In the genomic region with DNA sequence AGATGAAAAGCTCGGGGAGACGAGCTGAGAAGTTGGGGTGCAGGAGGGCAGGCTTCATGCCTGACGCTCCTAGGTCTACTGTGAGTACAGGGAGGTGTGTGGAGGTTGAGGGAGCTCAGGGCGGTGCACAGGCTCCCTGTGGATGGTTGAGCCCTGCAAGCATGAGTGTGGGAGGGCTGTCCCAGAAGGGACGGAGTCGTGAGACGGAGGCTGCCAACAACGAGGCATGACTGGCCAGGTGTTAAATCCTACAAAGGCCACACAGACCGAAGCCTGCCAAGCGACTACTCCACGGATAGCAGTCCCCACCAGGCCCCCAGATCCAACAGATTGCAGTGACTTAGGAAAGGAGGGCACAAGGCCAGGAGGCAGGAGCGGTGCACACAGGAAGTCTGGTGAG, we compare ENCODE assay signal across 18 mouse cellular contexts. TPM values are rescaled to one million over a fixed set of nuclear protein-coding genes. Genes with fewer than 3 reads are reported as not detected.
DNase-seq lines count a peak whose midpoint lies in the region; ATAC-seq and TF ChIP-seq lines count a peak whose summit lies in the region.
"Had no signal": no experiment of that assay in that cellular context is flagged by ENCODE, and none has a peak within 500 bp of the region (broad histone marks: within the 10 kb centered on the region; RNA-seq: fewer than 3 reads in every experiment).

No protein-coding gene starts in this region.

- peaks cover 6% of the 10 kb centered on the region for H3K4me1 ChIP-seq in forebrain, embryonic 14.5 days (ENCODE audit: control insufficient read depth, insufficient read depth, low read length)
- peaks cover 15% of the 10 kb centered on the region for H3K4me1 ChIP-seq in forebrain, embryonic 10.5 days
- H3K4me1 ChIP-seq in midbrain, postnatal 0 days (ENCODE audit: insufficient read depth, low read length), result 0 out of 2 replicates have a peak, but pooled peaks cover 7% of the 10 kb centered on the region
- peaks cover 21% of the 10 kb centered on the region for H3K4me1 ChIP-seq in midbrain, embryonic 10.5 days

- peak; percentile 42; the same call in 1 of the 2 replicates for ATAC-seq in forebrain, embryonic 14.5 days
- no peak for ATAC-seq in midbrain, postnatal 0 days (ENCODE audit: low FRiP score)

- H3K36me3 ChIP-seq in forebrain, embryonic 14.5 days (ENCODE audit: control insufficient read depth, insufficient read depth, low read length), result peaks cover 47% of the 10 kb centered on the region
- peaks cover 57% of the 10 kb centered on the region for H3K36me3 ChIP-seq in forebrain, embryonic 10.5 days (replicated peaks)
- H3K36me3 ChIP-seq in midbrain, postnatal 0 days (ENCODE audit: insufficient read depth, low read length), result peaks cover 19% of the 10 kb centered on the region
- H3K36me3 ChIP-seq in midbrain, embryonic 10.5 days, result peaks cover 55% of the 10 kb centered on the region
- H3K36me3 ChIP-seq: heart, embryonic 12.5 days had no signal

- H3K27ac ChIP-seq in forebrain, embryonic 14.5 days (ENCODE audit: low read depth, low read length), result no peak overlapping the region
- no peak overlapping the region for H3K27ac ChIP-seq in forebrain, embryonic 10.5 days
- no peak overlapping the region for H3K27ac ChIP-seq in midbrain, postnatal 0 days (ENCODE audit: low read depth, low read length)
- no peak overlapping the region for H3K27ac ChIP-seq in midbrain, embryonic 10.5 days (replicated peaks)
- H3K27ac ChIP-seq: hindbrain, embryonic 12.5 days had no signal

- WGBS in forebrain, embryonic 14.5 days, result 79% methylated on average over 12 of the region's 12 CpGs
- 95% methylated on average over 12 of the region's 12 CpGs for WGBS in forebrain, embryonic 10.5 days
- 69% methylated on average over 12 of the region's 12 CpGs for WGBS in midbrain, postnatal 0 days
- 89% methylated on average over 12 of the region's 12 CpGs for WGBS in midbrain, embryonic 10.5 days

- no peak overlapping the region for H3K4me2 ChIP-seq in forebrain, embryonic 14.5 days (ENCODE audit: low read length)
- H3K4me2 ChIP-seq in midbrain, postnatal 0 days (ENCODE audit: low read depth, low read length, poor library complexity, severe bottlenecking), result no peak overlapping the region
- H3K4me2 ChIP-seq: heart, embryonic 12.5 days; hindbrain, embryonic 12.5 days had no signal

- no peak overlapping the region for H3K9ac ChIP-seq in forebrain, embryonic 14.5 days (ENCODE audit: low read length)
- no peak overlapping the region for H3K9ac ChIP-seq in midbrain, postnatal 0 days (replicated peaks; ENCODE audit: low read length, poor library complexity, severe bottlenecking)
- H3K9ac ChIP-seq: heart, embryonic 12.5 days; hindbrain, embryonic 12.5 days had no signal

- TF ChIP-seq CTCF in midbrain, postnatal 0 days (IDR thresholded peaks at IDR 0.05), result no peak

- no peaks in the 10 kb centered on the region for H3K27me3 ChIP-seq in forebrain, embryonic 14.5 days (replicated peaks; ENCODE audit: control insufficient read depth, insufficient read depth, low read length)
- H3K27me3 ChIP-seq in forebrain, embryonic 10.5 days (ENCODE audit: poor library complexity, severe bottlenecking), result peaks cover 35% of the 10 kb centered on the region
- no peaks in the 10 kb centered on the region for H3K27me3 ChIP-seq in midbrain, postnatal 0 days (ENCODE audit: insufficient read depth, low read length)
- H3K27me3 ChIP-seq in midbrain, embryonic 10.5 days (ENCODE audit: low read depth, poor library complexity, severe bottlenecking), result peaks cover 29% of the 10 kb centered on the region

- no peaks in the 10 kb centered on the region for H3K9me3 ChIP-seq in forebrain, embryonic 14.5 days (replicated peaks; ENCODE audit: control insufficient read depth, low read length)
- no peaks in the 10 kb centered on the region for H3K9me3 ChIP-seq in forebrain, embryonic 10.5 days
- H3K9me3 ChIP-seq in midbrain, postnatal 0 days (ENCODE audit: low read length), result no peaks in the 10 kb centered on the region
- no peaks in the 10 kb centered on the region for H3K9me3 ChIP-seq in midbrain, embryonic 10.5 days (replicated peaks)
- H3K9me3 ChIP-seq: heart, embryonic 12.5 days; hindbrain, embryonic 12.5 days had no signal

- H3K4me3 ChIP-seq in forebrain, embryonic 14.5 days (ENCODE audit: low read depth, low read length), result no peak overlapping the region
- no peak overlapping the region for H3K4me3 ChIP-seq in forebrain, embryonic 10.5 days
- no peak overlapping the region for H3K4me3 ChIP-seq in midbrain, postnatal 0 days (ENCODE audit: low read depth, low read length)
- H3K4me3 ChIP-seq in midbrain, embryonic 10.5 days, result no peak overlapping the region
- H3K4me3 ChIP-seq: erythroblast, embryonic 14.5 days; heart, embryonic 12.5 days; hindbrain, embryonic 12.5 days; myocyte had no signal

- DNase-seq in forebrain, embryonic 14.5 days (ENCODE audit: low spot score), result peak; percentile 28
- DNase-seq in forebrain, embryonic 10.5 days (ENCODE audit: extremely low spot score, low spot score), result no peak
- peak; percentile 49 for DNase-seq in midbrain, postnatal 0 days (ENCODE audit: low spot score)
- DNase-seq in midbrain, embryonic 10.5 days (ENCODE audit: low spot score), result no peak
- peak; percentile 53 to 75 for DNase-seq in frontal cortex, adult 2 months (ENCODE audit: extremely low spot score in 1 of 2, low spot score in 1 of 2)
- DNase-seq in right cerebral cortex, postnatal 36 days (ENCODE audit: low spot score in 2 of 2), result peak; percentile 56 to 58
- no peak for DNase-seq in ovary, postnatal 14 days (ENCODE audit: low spot score)
- DNase-seq in adrenal gland, adult 2 months, result no peak
- DNase-seq: adrenal gland, postnatal 36 days; gastrocnemius, postnatal 10 days; kidney, adult 11 months; kidney, postnatal 36 days; thymus, postnatal 14 days had no signal

RNA-seq across cellular contexts. Expression of a gene that starts 2.7 kb away (rescaled TPM):
- 0.55 and 0.84 TPM in 2 replicates for polyA plus RNA-seq in forebrain, embryonic 14.5 days (2014; fragmentation: Nextera tagmentation; extraction: Ambion mirVana)
- 0.30 and 0.36 TPM in 2 replicates for polyA plus RNA-seq in forebrain, embryonic 10.5 days (2016; fragmentation: Nextera tagmentation; extraction: Ambion mirVana)
- 22.3 and 28.4 TPM in 2 replicates for total RNA-seq in midbrain, postnatal 0 days (2014; rRNA removed)
- polyA plus RNA-seq in midbrain, postnatal 0 days (2015; fragmentation: Nextera tagmentation; extraction: Ambion mirVana), result 6.2 and 8.7 TPM in 2 replicates
- 0.29 and 1.1 TPM in 2 replicates for polyA plus RNA-seq in midbrain, embryonic 10.5 days (2016; fragmentation: Nextera tagmentation; extraction: Ambion mirVana)
- polyA plus RNA-seq in frontal cortex, adult 2 months (2012; rRNA removed), result 5.4 TPM in 2 replicates
- total RNA-seq in adrenal gland, adult 2 months (2021), result 1 to 10 TPM in 1 of 2 experiments, under 1 TPM in 1; 0.52 to 1.2 TPM
- 1.4 and 2.1 TPM in 2 replicates for polyA plus RNA-seq in adrenal gland, adult 2 months (2012; rRNA removed)
- total RNA-seq: common myeloid progenitor, adult 5-6 weeks had no signal
- polyA plus RNA-seq: erythroblast, embryonic 14.5 days had no signal

Comparison
In these comparisons a context has a peak if more than half of its experiments do, and no peak if none do; other contexts are left out.
1. DNase-seq: peak in forebrain, embryonic 14.5 days (single experiment), midbrain, postnatal 0 days (single experiment), frontal cortex, adult 2 months (2 of 2) and right cerebral cortex, postnatal 36 days (2 of 2); none in forebrain, embryonic 10.5 days (single experiment), midbrain, embryonic 10.5 days (single experiment), ovary, postnatal 14 days (single experiment) and adrenal gland, adult 2 months (single experiment).